Mouse (Mus musculus): ENCODE measurements around the gene Gpr4. TPM values are rescaled to one million over a fixed set of nuclear protein-coding genes. Genes with fewer than 3 reads are reported as not detected.
A peak's percentile ranks its signal among the peaks of the same experiment; 100 is the strongest.

Gene Gpr4
- total and polyA plus RNA-seq, 3 experiments: 0.04 to 0.31 TPM; not detected in 1

DNA sequence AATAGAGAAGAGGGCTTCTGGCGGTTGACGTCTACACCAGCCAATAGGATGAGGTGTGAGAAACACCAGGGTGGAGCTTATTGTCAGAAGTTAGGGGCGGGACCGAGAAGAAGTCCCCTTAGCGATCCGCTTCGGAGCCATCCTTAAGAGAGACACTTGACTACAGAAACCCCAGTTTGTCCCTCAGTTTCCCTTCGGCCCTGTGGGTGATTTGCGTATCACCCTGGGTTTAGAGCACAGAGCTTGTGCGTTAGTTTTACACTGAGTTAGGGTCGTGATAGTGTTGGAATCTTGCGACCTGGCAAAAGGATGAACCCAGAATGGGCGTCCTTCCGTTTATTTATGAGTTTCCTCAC lies 16.4 kb downstream of the Gpr4 start (continued):
- TF ChIP-seq ZKSCAN1 (IDR thresholded peaks at IDR 0.05; ENCODE audit: borderline replicate concordance, low read depth, low read length): no peak
- TF ChIP-seq RCOR1 (conservative IDR thresholded peaks at IDR 0.05; ENCODE audit: low read depth, low read length): no peak
- TF ChIP-seq CHD1 (IDR thresholded peaks at IDR 0.05; ENCODE audit: low read depth, low read length): peak; percentile 66; the same call in 1 of the 2 replicates

DNA sequence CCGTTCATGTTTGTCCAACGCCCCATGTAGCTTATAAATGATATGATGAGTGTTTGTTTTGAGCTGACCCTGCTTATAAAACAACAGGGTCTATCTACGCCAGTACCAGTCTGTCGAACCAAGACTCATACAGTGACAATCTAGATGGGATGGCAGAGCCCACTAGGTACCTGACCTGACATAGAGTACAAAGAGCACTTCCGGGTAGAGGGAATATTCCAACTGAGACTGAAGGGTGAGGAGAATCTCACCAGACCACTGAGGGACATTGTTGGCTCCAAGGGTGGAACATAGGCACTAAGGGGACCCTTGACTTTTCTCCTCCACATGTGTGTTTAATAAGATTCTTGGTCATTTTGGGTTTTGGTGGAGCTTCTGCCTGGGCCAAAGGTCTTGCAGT lies 17.1 kb downstream of the Gpr4 start:
- Histone ChIP-seq H3K4me1 (ENCODE audit: control insufficient read depth in 1 of 2, insufficient read depth in 2 of 2) (peaks cover 0 to 32% of the 10 kb centered on the region in 2 experiments; a peak in 2 of 4 replicates), H3K9ac (ENCODE audit: insufficient read depth, low read depth) (peak overlapping the region; percentile 95), H3K27ac (ENCODE audit: insufficient read depth, low read depth) (no peak overlapping the region; the same call in 1 of the 2 replicates), H3K4me3 (replicated peaks in 1 of 3; ENCODE audit: low read depth in 2 of 3, low read length in 2 of 3, poor library complexity in 1 of 3) (peak overlapping the region; percentile 75 to 95 (median 81)), H3K4me2 (ENCODE audit: insufficient read depth, low read depth, poor library complexity, severe bottlenecking) (peak overlapping the region; percentile 90), H3K9me3 (replicated peaks; ENCODE audit: low read length) (no peaks in the 10 kb centered on the region), H3K36me3 (replicated peaks in 1 of 2; ENCODE audit: control insufficient read depth in 1 of 2, insufficient read depth in 1 of 2, low read length in 1 of 2) (peaks cover 0 to 53% of the 10 kb centered on the region in 2 experiments), H3K79me2 (replicated peaks; ENCODE audit: control insufficient read depth, extremely low read depth, insufficient read depth, poor library complexity, severe bottlenecking) (peaks cover 17% of the 10 kb centered on the region), H3K27me3 (replicated peaks) (no peaks in the 10 kb centered on the region)
- in situ Hi-C loops (cut with MboI; ENCODE audit: low pct_ligation_motif_present, low pct_unique_long_range_greater_than_20kb, low sequenced_read_pairs): no loop called here
- no peak for DNase-seq (ENCODE audit: extremely low read depth)
- dilution Hi-C loops (cut with MboI; ENCODE audit: extremely low pct_ligation_motif_present, extremely low pct_unique_long_range_greater_than_20kb, low sequenced_read_pairs): no loop called here
- TF ChIP-seq UBTF (IDR thresholded peaks at IDR 0.05; ENCODE audit: low read depth, low read length) (no peak), ELF1 (IDR thresholded peaks at IDR 0.05; ENCODE audit: low read depth, low read length) (peak; percentile 58)

DNA sequence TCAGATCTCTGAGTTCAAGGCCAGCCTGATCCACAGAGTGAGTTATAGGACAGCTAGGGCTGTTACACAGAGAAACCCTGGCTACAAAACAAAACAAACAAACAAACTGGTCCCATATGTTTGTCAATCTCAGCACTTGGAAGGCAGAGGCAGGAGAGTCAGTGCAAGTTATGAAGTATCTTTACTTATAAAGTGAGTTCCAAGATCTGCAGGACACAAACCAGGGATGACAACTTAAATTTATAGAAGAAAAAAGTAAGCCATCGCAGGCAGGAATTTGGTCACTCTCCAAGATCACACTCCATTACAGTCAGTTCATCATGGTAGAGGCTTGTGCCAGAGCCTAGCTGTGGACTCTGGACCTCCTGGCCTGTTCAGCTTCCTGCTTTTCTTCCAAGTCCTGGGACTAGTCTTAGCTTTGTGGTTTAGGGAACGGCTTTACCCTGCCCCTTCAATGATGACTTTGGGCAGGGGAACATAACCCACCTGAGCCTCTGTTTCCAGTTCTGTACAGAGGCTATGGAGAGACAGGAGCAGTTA lies 17.8 kb downstream of the Gpr4 start:
- DNase-seq (ENCODE audit: extremely low read depth): no peak
- Histone ChIP-seq H3K27ac (ENCODE audit: insufficient read depth, low read depth) (no peak overlapping the region), H3K36me3 (replicated peaks in 1 of 2; ENCODE audit: control insufficient read depth in 1 of 2, insufficient read depth in 1 of 2, low read length in 1 of 2) (peaks cover 0 to 51% of the 10 kb centered on the region in 2 experiments), H3K79me2 (replicated peaks; ENCODE audit: control insufficient read depth, extremely low read depth, insufficient read depth, poor library complexity, severe bottlenecking) (peaks cover 17% of the 10 kb centered on the region), H3K27me3 (replicated peaks) (no peaks in the 10 kb centered on the region), H3K4me1 (ENCODE audit: control insufficient read depth in 1 of 2, insufficient read depth in 2 of 2) (peaks cover 0 to 32% of the 10 kb centered on the region in 2 experiments; a peak in 2 of 4 replicates), H3K9ac (ENCODE audit: insufficient read depth, low read depth) (no peak overlapping the region), H3K4me2 (ENCODE audit: insufficient read depth, low read depth, poor library complexity, severe bottlenecking) (no peak overlapping the region; the same call in 1 of the 2 replicates), H3K4me3 (replicated peaks in 1 of 3; ENCODE audit: low read depth in 2 of 3, low read length in 2 of 3, poor library complexity in 1 of 3) (no peak overlapping the region), H3K9me3 (replicated peaks; ENCODE audit: low read length) (no peaks in the 10 kb centered on the region)
- in situ Hi-C loops (cut with MboI; ENCODE audit: low pct_ligation_motif_present, low pct_unique_long_range_greater_than_20kb, low sequenced_read_pairs) (loop anchor here (5.0 kb wide), 2 partner anchors 38 to 42 kb away; partner anchors contain the start of gene Vasp), dilution Hi-C loops (cut with MboI; ENCODE audit: extremely low pct_ligation_motif_present, extremely low pct_unique_long_range_greater_than_20kb, low sequenced_read_pairs) (no loop called here)
- no peak for TF ChIP-seq ETS1 (conservative IDR thresholded peaks at IDR 0.05; ENCODE audit: low read depth, low read length)
- no peak for TF ChIP-seq CTCF (conservative IDR thresholded peaks at IDR 0.05 in 1 of 2, IDR thresholded peaks at IDR 0.05 in 1 of 2; ENCODE audit: low read depth in 2 of 2, low read length in 2 of 2)
- TF ChIP-seq SIN3A (IDR thresholded peaks at IDR 0.05; ENCODE audit: low read length): no peak
- TF ChIP-seq ELF1 (IDR thresholded peaks at IDR 0.05; ENCODE audit: low read depth, low read length): no peak
- TF ChIP-seq MAFK (IDR thresholded peaks at IDR 0.05; ENCODE audit: insufficient replicate concordance, low read length): no peak
- TF ChIP-seq MAZ (IDR thresholded peaks at IDR 0.05; ENCODE audit: low read depth, low read length): no peak
- no peak for TF ChIP-seq ZNF384 (IDR thresholded peaks at IDR 0.05; ENCODE audit: low read depth, low read length)
- TF ChIP-seq NELFE (IDR thresholded peaks at IDR 0.05; ENCODE audit: low read depth, low read length): no peak
- TF ChIP-seq USF1 (IDR thresholded peaks at IDR 0.05; ENCODE audit: low read depth, low read length): no peak

Measured in CH12.LX (cell line).